Mouse (Mus musculus) embryonic facial prominence, embryonic 10.5 days (tissue): ENCODE measurements around the gene Emp2. TPM values are rescaled to one million over a fixed set of nuclear protein-coding genes. Genes with fewer than 3 reads are reported as not detected.
"Not testable (repeated sequence)": the region's sequence is repeated elsewhere in the genome, so short reads cannot be mapped to it uniquely, and the experiment has no call there.

Experiments used
- DNase-seq: peaks from one replicate; pipeline ENCODE4 v3.0.0-alpha.2; 2017; ENCODE audit warnings: low spot score
- H3K27ac ChIP-seq: fragments of 300-500 bp; sonication (generic); replicated peaks from 2 replicates; pipeline ENCODE4 v1.5.1; 2016; ENCODE audit warnings: mild to moderate bottlenecking
- H3K27me3 ChIP-seq: fragments of 300-500 bp; sonication (generic); replicated peaks from 2 replicates; pipeline ENCODE4 v1.6.1; 2016; ENCODE audit warnings: low read depth, mild to moderate bottlenecking; ENCODE audit not compliant: poor library complexity, severe bottlenecking
- H3K36me3 ChIP-seq: fragments of 300-500 bp; sonication (generic); replicated peaks from 2 replicates; pipeline ENCODE4 v1.6.1; 2016; ENCODE audit warnings: mild to moderate bottlenecking, moderate library complexity
- H3K4me1 ChIP-seq: fragments of 300-500 bp; sonication (generic); 2 replicates; pipeline ENCODE4 v1.6.1; 2016
- H3K4me3 ChIP-seq: fragments of 300-500 bp; sonication (generic); 2 replicates; pipeline ENCODE4 v1.5.1; 2016; ENCODE audit warnings: mild to moderate bottlenecking, moderate library complexity
- H3K9me3 ChIP-seq: fragments of 300-500 bp; sonication (generic); 2 replicates; pipeline ENCODE4 v1.6.1; 2016; ENCODE audit warnings: mild to moderate bottlenecking
- WGBS: fragments of 180-500 bp; shearing (Covaris S2); methylation state at CpG from one replicate; pipeline ENCODE4 v1.1.7; 2016; 5-methylcytosine and 5-hydroxymethylcytosine counted together
- microRNA-seq: library from miRNA; unstranded; fragments of <30 nt; microRNA quantifications from one replicate; pipeline ENCODE4, GENCODE M21; 2017
- polyA plus RNA-seq: library from polyadenylated mRNA; unstranded; fragments of >200 nt; fragmentation: Nextera tagmentation; extraction: Ambion mirVana; gene quantifications from 2 replicates; pipeline ENCODE4 v1.2.1, GENCODE M21; 2016

Gene Emp2
- polyA plus RNA-seq, 1 experiment from 2014 or later, result 3.2 TPM

GRCm38 (mm10) chr16:10280286-10280951, 33.3 kb downstream of the Emp2 start:
- Histone ChIP-seq H3K9me3 (no peaks in the 10 kb centered on the region), H3K27ac (no peak overlapping the region), H3K36me3 (no peaks in the 10 kb centered on the region), H3K27me3 (no peaks in the 10 kb centered on the region), H3K4me1 (no peaks in the 10 kb centered on the region), H3K4me3 (no peak overlapping the region)
- peak; percentile 76 for DNase-seq
- 53% methylated on average over 12 of the region's 12 CpGs for whole genome bisulfite sequencing

DNA sequence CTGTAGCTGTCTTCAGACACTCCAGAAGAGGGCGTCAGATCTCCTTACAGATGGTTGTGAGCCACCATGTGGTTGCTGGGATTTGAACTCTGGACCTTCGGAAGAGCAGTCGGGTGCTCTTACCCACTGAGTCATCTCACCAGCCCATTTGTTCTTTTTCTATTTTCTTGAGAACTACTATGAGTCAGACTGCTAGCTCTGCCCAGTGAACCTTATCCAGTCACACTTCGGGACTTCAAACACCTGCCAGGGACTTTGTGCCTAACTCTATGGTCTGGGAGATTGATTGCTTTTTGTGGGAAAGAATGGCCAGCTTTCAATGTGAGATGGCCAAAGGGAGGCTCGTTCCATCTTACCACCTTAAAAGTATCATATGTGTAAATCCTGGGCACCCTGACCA, 37.0 kb downstream of the Emp2 start:
- peaks cover 16% of the 10 kb centered on the region for H3K9me3 ChIP-seq
- not testable (repeated sequence) for H3K4me1 ChIP-seq, H3K36me3 ChIP-seq, DNase-seq, H3K27ac ChIP-seq, H3K27me3 ChIP-seq, H3K4me3 ChIP-seq
- WGBS, result 83% methylated on average over 5 of the region's 5 CpGs

- no peak for DNase-seq
- no peak overlapping the region for H3K4me3 ChIP-seq
- no peak overlapping the region for H3K27ac ChIP-seq
- peaks cover 16% of the 10 kb centered on the region for H3K9me3 ChIP-seq
- H3K36me3 ChIP-seq, result no peaks in the 10 kb centered on the region
- WGBS, result 74% methylated on average over 4 of the region's 4 CpGs
- no peaks in the 10 kb centered on the region for H3K4me1 ChIP-seq
- no peaks in the 10 kb centered on the region for H3K27me3 ChIP-seq
These were observed 39.3 kb downstream of the Emp2 start for GRCm38 (mm10) chr16:10274465-10274864.

DNA sequence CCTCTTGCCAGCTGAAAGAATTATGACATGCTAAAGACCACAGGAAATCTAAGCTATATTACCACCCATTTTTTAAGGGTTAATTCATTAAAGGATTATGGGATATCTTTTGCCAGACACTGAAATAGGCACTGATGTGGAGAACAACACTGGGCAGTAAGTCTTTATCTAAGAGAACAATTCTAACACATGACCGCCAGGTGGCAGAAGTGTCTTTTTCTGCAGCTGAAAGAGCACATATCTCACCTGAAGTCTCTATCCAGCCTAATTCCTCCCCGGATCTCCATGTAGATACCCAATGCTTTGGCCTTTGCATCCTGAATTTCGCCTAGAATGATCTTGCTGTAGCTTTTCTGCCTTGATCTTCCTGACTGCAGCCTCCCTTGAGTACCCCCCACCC, 41.5 kb downstream of the Emp2 start:
- Histone ChIP-seq H3K27ac (no peak overlapping the region), H3K27me3 (no peaks in the 10 kb centered on the region)
- DNase-seq, result peak; percentile 41

GRCm38 (mm10) chr16:10253993-10254392, 59.8 kb downstream of the Emp2 start:
- Histone ChIP-seq H3K4me1 (no peaks in the 10 kb centered on the region), H3K36me3 (no peaks in the 10 kb centered on the region), H3K4me3 (no peak overlapping the region), H3K9me3 (no peaks in the 10 kb centered on the region), H3K27me3 (no peaks in the 10 kb centered on the region), H3K27ac (no peak overlapping the region)
- no peak for DNase-seq
- WGBS, result 57% methylated on average over 1 of the region's 1 CpGs

More for the DNA sequence above, 41.5 kb downstream of the Emp2 start:
- Histone ChIP-seq H3K36me3 (no peaks in the 10 kb centered on the region), H3K9me3 (peaks cover 16% of the 10 kb centered on the region), H3K4me1 (no peaks in the 10 kb centered on the region), H3K4me3 (no peak overlapping the region)
- 38% methylated on average over 3 of the region's 3 CpGs for WGBS

DNA sequence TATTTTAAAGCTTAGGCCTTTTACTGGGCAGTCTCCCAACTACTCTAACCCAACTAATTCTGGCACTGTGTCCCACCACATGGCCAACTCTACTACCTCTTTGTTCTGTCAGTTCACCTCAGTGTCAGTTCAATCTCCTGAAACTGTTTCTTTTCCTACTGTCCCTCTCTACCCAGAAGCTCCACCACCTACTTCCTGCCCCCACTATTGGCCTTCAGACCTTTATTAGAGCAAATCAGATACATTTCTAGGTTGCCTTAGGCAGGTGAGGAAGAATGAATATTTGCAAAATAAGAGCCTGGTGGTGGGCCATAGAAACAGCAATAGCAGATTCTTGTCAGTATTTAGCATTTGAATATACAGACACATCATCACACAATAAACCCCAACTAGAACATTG, 77.2 kb downstream of the Emp2 start:
- Histone ChIP-seq H3K36me3 (no peaks in the 10 kb centered on the region), H3K4me1 (no peaks in the 10 kb centered on the region), H3K4me3 (no peak overlapping the region), H3K27ac (no peak overlapping the region), H3K9me3 (no peaks in the 10 kb centered on the region), H3K27me3 (no peaks in the 10 kb centered on the region)
- no peak for DNase-seq

Small RNAs within 50 kb of the gene (microRNA-seq; reads per million reads assigned to microRNA genes)
- not detected for gene Gm22932

Other genes starting within 250 kb of the Emp2 start
- 0.30 TPM in 1 of 2 replicates, not detected in the other for gene Rpl39l, start 143.7 kb downstream of the Emp2 start, polyA plus RNA-seq
- gene Atf7ip2, start 121.3 kb downstream of the Emp2 start, polyA plus RNA-seq, result 1.7 and 2.2 TPM in 2 replicates
- 0.07 TPM in 1 of 2 replicates, not detected in the other for gene Tekt5, start 81.5 kb upstream of the Emp2 start, polyA plus RNA-seq
- 88.3 and 89.9 TPM in 2 replicates for gene Nubp1, start 98.0 kb upstream of the Emp2 start, polyA plus RNA-seq
- 20.6 and 21.4 TPM in 2 replicates for gene Tvp23a, start 133.4 kb upstream of the Emp2 start, polyA plus RNA-seq
- gene Ciita, start 166.1 kb upstream of the Emp2 start, polyA plus RNA-seq, result 0.06 and 0.26 TPM in 2 replicates
- gene Dexi, start 229.1 kb upstream of the Emp2 start, polyA plus RNA-seq, result 18.5 and 19.3 TPM in 2 replicates
- 30.6 and 30.7 TPM in 2 replicates for gene Clec16a, start 231.4 kb upstream of the Emp2 start, polyA plus RNA-seq